Mouse (Mus musculus): ENCODE data around the gene Otulin. TPM values are rescaled to one million over a fixed set of nuclear protein-coding genes. Genes with fewer than 3 reads are reported as not detected.

The Otulin gene
- polyA plus RNA-seq, 1 experiment from 2014 or later = 12.3 TPM

- peaks cover 12% of the 10 kb centered on the region for H3K4me1 ChIP-seq (ENCODE audit: control insufficient read depth, insufficient read depth, low read depth, low read length)
- WGBS = 40% methylated on average over 10 of the region's 10 CpGs
- no peak overlapping the region for H3K4me2 ChIP-seq (ENCODE audit: low read length)
- no peaks in the 10 kb centered on the region for H3K36me3 ChIP-seq (ENCODE audit: control insufficient read depth, insufficient read depth, low read length)
- H3K9me3 ChIP-seq (ENCODE audit: control insufficient read depth, low read length) = no peaks in the 10 kb centered on the region
- H3K4me3 ChIP-seq (ENCODE audit: low read length) = no peak overlapping the region
- no peaks in the 10 kb centered on the region for H3K27me3 ChIP-seq (replicated peaks; ENCODE audit: control insufficient read depth, insufficient read depth, low read length)
- no peak for ATAC-seq
- no peak overlapping the region for H3K27ac ChIP-seq (ENCODE audit: low read depth, low read length)
- H3K9ac ChIP-seq (ENCODE audit: low read depth, low read length) = no peak overlapping the region
Measured at GRCm38 (mm10) chr15:27493516-27493915, 137.0 kb downstream of the Otulin start.

GRCm38 (mm10) chr15:27492734-27493133 is 137.8 kb downstream of the Otulin start:
- Histone ChIP-seq H3K27me3 (replicated peaks; ENCODE audit: control insufficient read depth, insufficient read depth, low read length) (no peaks in the 10 kb centered on the region), H3K27ac (ENCODE audit: low read depth, low read length) (no peak overlapping the region), H3K4me3 (ENCODE audit: low read length) (no peak overlapping the region), H3K4me1 (ENCODE audit: control insufficient read depth, insufficient read depth, low read depth, low read length) (peaks cover 19% of the 10 kb centered on the region), H3K36me3 (ENCODE audit: control insufficient read depth, insufficient read depth, low read length) (no peaks in the 10 kb centered on the region), H3K9ac (ENCODE audit: low read depth, low read length) (no peak overlapping the region), H3K4me2 (ENCODE audit: low read length) (no peak overlapping the region), H3K9me3 (ENCODE audit: control insufficient read depth, low read length) (no peaks in the 10 kb centered on the region)
- no peak for ATAC-seq
- whole genome bisulfite sequencing = 77% methylated on average over 1 of the region's 1 CpGs

Small RNA genes lying within 50 kb of the gene (microRNA-seq; reads per million reads assigned to microRNA genes)
- gene Mir7117 = not detected

Other genes starting within 250 kb of the Otulin start
- gene Ank, start 164.0 kb downstream of the Otulin start, polyA plus RNA-seq (2015; fragmentation: Nextera tagmentation; extraction: Ambion mirVana) = 11.6 and 15.6 TPM in 2 replicates
- 14.8 and 16.2 TPM in 2 replicates for gene Otulinl, start 50.9 kb upstream of the Otulin start, polyA plus RNA-seq (2015; fragmentation: Nextera tagmentation; extraction: Ambion mirVana)